Mouse (Mus musculus) frontal cortex, postnatal 14 days (tissue): ENCODE results near the gene Nos3.

Source experiments
- DNase-seq, 2 experiments: peaks; one replicate each; pipeline ENCODE4 v3.0.0; 2022; ENCODE audit warnings: low spot score in 2 of 2

The Nos3 gene

DNA sequence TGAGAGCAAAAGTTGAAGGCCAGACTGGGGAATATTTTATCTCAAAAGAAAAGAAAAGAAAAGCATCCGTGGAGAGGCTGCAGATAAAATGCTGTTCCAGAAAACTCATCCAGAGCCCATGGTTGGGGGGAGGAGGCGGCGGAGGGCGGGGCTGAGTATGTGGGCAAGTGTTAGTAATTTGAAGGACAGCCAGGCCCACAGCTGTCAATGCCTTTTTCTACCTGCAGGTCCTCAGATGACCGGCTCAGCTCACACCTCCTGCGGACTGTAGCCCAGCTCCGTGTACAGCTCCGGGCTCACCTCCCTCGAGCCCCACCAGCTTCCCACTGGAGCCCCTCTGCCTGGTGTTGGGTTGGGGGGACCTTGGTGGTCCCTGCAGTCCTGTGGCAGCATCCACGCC is 35.1 kb downstream of the Nos3 start:
- no peak for DNase-seq

DNA sequence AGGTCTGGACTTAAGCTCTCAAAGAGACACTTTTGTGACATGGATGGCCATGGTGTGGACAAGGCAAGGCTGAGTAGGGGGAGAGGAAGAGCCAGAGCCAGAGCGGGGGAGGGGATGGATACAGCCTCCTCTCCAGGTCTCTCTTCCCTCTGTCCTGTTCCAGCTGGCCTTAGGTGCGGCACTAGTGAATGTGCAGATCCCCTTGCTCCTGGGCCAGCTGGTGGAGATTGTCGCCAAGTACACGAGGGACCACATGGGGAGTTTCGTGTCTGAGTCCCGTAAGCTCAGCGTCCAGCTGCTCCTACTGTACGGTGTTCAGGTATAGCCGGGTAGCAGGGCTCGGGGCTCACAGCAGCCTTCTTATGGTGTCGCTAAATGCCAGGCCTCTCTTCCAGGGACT is 35.8 kb downstream of the Nos3 start:
- no peak for DNase-seq

DNA sequence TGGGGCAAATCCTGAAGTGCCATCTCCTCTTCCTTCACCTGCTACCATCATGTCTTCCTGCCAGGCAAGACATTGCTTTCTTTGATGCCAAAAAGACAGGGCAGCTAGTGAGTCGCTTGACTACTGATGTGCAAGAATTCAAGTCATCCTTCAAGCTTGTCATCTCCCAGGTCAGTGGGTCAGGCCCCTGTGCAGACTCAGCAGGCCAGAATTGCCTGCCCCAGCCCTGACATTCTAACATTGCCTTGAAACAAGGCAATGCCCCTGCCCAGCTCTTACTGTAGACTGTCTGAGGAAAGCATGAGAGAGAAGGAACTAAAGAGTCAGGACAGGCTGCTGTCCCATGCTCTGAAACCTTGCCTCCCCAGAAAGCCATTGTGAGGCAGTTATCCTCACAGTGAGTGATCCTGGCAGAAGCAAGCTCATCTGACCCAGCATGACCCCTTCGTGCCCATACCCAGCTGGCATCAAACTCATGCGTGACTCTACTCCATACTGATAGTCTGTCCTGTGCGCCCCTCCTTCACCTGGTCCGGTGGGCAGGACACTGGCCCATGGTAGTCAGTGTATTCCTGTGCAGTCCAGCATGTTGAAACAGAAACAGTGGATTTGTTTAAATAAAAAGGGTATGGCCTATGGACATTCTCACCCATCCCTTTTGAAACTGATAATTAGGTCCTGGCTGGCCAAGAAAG is 36.4 kb downstream of the Nos3 start:
- DNase-seq = no peak

DNA sequence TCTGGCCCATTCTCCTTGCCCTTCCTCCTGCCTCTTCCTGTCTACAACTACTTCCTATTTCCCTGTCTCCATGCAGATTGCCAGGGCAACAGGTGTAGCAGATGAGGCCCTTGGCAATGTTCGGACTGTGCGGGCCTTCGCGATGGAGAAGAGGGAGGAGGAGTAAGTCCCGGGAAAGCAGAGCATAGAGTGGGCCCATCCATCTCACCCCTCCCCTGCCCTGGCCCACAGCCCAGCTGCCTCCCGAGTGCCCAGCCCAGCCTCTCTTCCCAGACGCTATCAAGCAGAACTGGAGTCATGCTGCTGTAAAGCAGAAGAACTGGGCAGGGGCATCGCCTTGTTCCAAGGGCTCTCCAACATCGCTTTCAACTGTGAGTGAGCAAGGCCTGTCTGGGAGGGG is 37.4 kb downstream of the Nos3 start:
- DNase-seq = no peak

DNA sequence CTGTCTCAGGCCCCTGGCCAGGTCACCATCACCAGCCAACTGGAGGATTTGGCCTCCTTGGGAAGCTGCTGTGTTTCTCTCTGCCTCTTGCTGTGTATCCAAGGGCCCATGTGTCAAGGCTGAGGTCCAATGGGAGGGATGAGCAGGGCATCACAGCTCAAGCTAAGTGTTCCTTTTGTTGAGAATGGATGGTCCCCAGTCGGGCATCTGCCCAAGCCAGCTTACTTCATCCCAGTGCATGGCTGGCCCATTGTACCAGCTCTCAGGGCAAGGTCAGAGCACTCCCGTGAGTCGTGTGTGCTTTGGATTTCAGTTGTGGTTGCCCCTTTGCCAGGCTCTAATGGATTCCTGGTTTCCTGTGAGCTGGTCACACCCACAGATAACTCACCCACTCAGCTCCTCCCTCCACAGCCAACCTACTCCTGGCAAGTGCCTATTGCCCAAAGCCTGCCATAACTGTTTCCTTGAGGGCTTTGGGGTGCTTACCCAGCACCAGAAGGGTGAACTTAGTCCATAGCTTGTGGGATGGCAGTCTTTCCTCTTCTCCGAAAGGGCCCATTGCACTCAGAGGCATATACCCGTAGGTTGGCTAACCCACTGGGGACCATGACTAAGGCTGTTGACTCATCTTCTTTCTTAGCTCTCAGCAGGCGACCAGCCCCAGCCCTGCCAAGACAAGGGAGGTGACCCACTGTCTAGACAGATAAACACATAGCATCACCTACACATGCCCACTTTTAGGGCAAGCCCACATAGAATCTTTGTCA is 40.2 kb downstream of the Nos3 start:
- DNase-seq = no peak

DNA sequence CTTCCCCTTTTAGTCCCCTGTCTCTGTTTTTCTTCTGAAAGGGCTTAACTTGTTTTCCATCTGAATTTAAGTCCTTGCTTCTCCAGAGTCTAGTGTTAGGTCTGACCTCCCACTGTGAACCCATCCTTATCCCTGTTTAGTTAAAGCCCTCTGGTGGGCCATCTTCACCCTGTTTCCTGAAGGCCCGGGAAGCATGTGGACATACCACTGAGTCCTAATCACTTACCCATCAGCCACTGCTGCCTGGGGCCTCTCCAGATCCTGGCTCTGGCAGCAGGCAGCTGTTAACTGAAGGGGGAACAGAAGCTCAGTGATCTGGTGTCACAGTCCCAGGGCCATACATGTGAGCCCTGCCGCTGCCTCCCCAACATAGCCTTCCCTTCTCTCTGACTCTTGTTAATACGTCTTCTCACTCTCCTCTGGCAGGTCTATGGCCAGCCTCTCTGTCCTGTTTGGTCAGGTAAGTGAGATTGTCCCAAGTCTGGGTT is 40.8 kb downstream of the Nos3 start:
- DNase-seq = no peak

DNA sequence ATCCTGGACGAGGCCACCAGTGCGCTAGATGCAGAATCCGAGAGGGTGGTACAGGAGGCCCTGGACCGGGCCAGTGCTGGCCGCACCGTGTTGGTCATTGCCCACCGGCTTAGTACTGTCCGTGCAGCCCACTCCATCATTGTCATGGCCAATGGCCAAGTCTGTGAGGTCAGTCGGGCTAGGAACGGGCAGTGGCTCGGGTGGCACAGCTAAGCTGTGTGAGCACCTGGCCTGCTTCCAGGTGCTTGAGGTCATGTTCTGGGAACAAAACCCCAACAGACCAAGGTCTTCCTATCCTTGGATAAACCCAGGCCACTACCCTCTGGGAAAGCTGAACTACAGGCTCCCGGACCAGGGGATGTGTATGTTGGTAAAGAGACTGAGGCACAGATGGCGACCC is 44.0 kb downstream of the Nos3 start:
- no peak for DNase-seq

DNA sequence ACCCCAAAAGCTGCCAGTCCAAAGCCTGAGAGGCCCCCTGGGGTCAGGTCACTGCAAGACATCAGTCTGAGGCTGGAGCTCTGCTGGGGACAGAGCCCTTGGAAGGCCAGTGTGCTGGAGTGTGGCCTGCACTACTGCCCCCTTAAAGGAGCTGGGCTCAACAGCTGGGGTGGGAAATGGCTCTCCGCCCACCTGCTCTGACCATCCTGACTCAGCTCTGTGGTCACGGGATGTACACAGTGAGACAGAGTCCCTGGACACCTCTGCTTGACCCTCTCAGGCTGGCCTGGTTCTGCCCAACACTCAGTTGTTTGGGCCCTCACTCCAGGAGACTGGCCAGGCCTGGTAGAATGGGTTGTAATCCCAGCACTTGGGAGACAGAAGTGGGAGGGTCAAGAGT is 44.9 kb downstream of the Nos3 start:
- no peak for DNase-seq

DNA sequence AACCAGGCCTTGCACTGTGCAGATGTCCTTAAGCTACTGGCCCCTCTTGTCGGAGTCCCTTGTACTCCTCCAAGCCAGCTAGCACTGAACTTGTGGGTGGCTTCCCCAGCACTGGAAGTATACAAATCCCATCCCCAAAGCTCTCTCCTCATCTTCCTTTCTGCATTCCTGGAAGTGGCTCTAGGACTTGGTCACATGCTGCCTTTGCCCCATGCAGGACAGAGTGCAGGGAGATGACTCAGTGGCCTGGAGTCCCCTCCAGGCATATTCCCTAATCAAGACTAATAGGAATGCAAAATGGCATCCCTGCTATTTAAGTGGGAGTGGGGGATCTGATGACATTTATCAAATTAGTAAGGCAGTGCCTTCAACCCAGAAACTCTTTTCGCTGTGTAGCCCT is 47.5 kb downstream of the Nos3 start:
- DNase-seq = no peak

DNA sequence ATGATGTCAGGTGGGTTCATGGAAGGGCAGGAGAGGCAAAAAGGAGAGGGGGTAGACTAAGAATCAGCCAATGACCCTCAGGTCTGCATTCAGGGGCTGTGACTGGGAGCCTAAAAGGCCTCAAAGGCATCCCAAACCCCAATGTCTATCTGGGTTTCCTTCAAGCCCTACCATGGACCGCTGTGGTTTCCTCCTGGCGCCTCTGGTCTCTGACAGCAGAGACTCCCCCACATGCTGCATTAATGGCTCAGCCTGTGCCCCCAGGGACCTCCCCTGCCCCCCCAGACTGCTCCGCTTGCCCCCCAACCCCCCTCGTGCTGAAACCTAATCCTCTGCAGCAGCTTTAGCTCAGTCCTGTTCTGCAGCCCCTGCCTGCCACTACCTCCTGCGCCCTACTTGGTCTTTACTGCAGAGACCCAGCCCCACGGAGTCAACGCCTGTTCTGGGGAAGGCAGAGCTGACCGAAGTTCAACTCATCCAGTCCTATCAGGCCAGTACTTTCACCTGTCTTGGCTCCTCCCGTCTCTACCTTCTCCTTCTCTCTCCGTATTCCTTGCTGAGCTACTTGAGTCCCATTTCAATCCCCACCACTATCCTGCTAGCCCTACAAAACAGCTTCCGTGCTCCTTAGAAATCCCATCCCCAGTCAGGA is 48.6 kb downstream of the Nos3 start, which contains the start of gene Asic3:
Asic3 (plus strand) TSS at position 351 of the 652 bp plus-strand sequence.
- no peak for DNase-seq

DNA sequence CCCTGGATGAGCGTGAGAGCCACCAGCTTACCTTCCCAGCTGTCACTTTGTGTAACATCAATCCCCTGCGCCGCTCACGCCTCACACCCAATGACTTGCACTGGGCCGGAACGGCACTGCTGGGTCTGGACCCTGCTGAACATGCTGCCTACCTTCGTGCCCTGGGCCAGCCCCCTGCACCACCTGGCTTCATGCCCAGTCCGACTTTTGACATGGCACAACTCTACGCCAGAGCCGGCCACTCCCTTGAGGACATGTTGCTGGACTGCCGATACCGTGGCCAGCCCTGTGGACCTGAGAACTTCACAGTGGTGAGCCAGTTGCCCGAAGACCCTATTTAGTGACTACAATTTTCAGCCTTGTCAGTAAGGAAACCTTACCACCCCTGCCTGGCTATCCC is 49.3 kb downstream of the Nos3 start:
- no peak for DNase-seq

DNA sequence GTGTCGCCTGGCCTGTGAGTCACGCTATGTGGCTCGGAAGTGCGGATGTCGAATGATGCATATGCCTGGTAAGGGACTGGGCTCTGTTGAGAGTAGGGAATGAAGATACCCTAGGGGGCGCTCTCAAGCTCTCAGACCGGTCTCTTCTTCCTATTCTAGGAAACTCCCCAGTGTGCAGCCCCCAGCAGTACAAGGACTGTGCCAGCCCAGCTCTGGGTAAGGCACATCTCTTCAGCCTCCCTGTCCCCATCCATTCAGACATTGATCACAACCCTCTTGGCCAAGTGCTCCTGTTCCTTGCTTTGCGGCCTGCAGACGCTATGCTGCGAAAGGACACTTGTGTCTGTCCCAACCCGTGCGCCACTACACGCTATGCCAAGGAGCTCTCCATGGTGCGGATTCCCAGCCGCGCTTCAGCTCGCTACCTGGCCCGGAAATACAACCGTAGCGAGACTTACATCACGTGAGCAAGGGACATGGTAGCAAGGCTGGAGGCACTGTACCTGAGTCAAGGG is 51.7 kb downstream of the Nos3 start:
- peak; percentile 55 to 60 for DNase-seq

DNA sequence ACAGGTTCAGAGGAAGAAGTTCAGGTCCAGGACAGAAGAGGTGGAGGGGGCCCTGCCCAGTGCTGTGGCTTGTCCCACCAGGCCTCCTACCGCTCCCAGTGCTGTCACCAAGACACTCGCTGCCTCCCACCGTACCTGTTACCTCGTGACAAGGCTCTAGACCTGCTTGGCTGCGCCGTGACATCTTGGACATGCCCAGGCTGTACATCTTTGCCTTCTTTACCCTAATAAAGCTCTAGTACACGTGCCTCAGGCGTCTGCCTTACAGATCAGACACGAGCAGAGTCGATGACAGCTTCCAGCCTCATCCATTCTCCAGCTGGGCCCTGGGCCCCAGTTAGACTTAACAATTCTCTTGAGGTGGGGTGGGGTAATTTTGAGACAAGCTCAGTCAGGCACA is 53.0 kb downstream of the Nos3 start:
- DNase-seq = no peak

DNA sequence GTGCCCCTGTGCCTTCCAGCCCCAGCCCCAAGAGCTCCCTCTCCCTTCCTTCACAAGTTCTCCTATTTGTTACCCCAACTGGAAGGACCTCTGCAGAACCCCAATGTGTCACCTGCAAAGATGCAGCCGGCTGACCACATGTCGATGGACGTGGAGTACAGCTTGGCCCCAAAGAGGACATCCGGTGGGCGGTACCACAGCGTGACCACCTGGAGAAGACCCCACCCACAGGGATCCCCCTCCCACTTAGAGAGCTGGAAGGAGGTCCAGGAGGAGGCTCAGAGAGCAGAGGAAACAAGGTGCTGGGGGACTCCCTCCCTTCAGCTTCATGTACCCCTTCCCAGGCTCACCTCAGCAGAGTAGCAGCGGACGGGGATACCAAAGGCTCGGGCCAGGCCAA is 55.8 kb downstream of the Nos3 start:
- DNase-seq = no peak

DNA sequence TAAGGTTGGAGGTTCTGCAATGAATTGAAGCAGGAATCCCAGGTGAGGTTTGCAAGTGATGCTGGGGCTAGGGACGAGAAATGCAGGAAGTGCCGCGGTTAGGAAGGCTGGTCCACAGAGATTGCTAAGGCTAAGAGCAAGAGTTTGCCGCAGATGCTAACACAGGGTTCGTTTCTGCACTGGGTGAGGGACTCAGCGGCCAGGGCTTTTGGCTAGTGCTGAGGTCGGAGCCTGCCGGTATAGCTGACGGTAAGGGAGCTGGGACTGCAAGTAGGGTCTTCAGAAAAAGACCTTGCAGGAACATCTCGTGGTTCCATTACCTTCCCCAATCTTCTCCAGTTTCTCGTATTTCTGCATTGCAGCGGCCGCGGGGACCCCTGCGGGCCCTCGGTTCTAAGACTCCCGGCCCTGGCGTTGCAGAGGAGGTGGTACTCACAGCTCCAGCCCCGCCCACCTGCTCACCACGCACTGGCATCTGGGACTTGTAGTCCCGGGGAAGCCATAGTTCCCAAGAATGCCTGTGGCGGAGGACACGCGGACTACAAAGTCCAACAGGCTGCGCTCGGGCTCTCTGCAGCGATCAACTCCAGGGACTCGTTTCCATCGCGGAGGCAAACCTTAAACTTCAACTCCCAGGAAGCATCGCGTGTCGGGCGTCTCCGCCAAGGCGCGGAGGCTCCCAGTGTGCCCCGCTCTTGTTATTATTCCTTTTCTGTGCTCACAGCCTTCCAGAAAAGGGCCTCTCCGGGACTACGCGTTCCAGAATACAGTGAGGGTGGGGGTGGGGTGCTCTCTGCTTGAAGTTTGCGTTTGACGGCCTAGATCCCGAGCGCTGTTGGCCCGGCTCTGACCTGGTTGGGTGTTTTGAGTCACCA is 58.8 kb downstream of the Nos3 start, which contains the start of the genes Cdk5 and Slc4a2:
Cdk5 (minus strand) TSS at position 402 of the 875 bp plus-strand sequence.
Slc4a2 (plus strand) TSS at position 709 of the 875 bp plus-strand sequence.
- DNase-seq = peak; percentile 98 to 100

DNA sequence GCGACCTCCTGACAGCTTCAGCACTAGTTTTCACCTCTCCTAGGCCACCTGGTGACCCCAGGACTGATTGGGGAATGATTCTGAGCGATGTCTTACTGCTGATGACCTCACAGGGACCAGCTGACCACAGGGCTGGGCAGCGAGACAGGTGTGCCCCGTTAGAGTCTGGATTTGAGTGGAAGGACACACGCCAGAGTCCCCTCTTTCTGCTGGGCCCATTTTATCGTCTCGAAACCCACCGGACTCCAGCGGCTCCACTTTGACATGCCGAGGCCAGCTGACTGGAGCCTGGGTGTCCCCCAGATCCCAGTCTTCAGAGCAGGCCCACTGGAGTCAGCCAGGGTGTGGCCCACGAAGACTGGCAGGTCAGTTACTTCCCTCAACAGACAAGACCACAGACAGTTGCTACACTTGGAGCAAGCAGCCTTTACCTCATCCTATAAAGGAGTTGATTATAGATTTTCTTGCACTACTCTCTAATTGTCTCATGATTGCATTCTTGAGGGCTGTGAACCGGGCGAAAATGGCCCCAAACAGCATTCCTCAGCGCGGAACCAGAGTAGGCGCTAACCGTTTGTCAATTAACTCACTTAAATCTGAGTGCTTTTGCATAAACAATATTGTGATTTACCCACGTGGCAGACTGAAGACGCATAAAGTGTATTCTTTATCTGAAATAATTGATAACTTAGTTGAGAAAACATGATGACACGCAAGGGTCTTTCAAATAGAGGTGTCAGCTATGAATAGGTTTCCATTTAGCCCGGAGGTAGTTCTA is 59.6 kb downstream of the Nos3 start:
- no peak for DNase-seq

DNA sequence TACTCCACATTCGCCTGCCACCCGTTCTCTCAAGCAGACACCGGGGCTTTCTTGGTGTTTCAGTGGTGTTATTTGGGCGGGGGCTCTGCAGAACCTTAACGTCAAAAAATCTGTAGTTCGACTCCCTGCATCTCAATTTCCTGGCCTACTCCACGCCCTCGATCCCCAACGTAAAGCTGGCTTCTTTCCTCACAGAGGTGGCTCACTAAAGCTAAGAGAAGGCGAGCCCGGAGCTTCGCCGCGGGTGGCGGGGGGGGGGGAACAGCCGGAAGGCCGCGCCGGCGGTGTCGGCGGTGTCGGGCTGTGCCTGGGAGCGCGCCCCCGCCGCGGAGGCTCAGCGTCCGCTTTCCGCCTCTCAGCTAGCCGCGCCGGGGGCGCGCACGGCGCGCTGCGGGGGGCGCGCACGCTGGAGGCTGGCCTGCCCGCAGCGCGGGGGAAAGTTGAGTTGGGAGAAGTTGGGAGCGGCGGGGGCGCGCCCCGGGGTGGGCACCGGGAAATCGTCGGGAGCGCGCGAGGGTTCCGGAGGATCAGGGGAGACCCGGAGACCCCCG is 60.3 kb downstream of the Nos3 start:
- DNase-seq = peak; percentile 38 to 60

DNA sequence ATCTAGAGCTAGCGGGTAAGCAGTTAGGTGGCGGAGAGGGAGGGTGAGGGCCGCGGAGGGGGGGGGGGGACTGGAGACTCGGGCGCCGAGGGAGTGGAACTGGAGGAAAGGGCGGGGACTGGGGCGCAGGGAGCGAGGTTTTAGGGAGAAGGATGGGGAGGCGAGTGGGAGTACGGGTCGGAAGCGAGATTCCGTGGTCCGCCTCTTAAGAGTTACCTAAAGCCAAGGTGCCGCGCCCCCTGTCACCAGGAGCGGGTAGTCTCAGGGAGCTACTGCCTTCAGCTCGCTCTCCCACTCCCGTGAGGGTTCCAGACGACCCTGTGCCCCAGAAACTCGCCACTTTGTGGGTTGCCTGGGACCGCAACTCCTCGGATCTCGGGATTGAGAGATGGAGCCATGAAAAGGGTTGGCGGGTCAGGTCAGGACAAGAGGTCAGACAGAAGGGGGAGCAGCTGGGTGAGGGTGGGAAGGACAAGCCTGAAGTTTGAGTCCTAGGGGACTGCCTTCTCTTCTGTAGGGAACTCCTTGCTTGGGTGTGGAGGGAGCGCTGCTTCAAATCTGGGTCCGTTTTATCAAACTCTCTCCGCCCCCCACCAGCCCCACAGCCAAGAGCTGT is 60.9 kb downstream of the Nos3 start:
- no peak for DNase-seq

DNA sequence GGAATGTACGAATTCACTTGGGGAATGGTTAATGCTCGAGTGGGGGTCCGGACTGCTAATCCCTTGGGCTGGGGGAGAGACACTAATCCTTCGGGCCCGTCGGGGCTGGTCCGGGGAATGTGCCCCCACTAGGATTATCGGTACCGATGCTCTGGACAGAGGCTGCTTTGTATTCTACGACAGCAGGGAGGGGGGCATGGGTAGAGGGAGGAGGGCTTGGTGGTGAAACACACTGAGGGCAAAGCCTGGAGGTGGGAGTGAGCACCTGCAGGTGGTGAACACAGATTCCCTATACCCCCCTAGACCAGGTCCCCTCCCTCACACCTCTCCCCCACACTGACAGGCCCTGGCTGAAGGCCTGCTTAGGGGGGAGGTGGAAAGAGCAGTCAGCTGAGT is 61.4 kb downstream of the Nos3 start:
- no peak for DNase-seq
